Mouse (Mus musculus): ENCODE measurements around the gene Ugp2. TPM values are rescaled to one million over a fixed set of nuclear protein-coding genes. Genes with fewer than 3 reads are reported as not detected.

The Ugp2 gene
- polyA plus RNA-seq, 1 experiment: 29.9 TPM

- TF ChIP-seq POLR2A (IDR thresholded peaks at IDR 0.05; ENCODE audit: insufficient read length, low read depth) (no peak), E2F4 (IDR thresholded peaks at IDR 0.05; ENCODE audit: insufficient read depth) (no peak), POLR2AphosphoS2 (IDR thresholded peaks at IDR 0.05; ENCODE audit: insufficient read length, low read depth) (no peak), REST (IDR thresholded peaks at IDR 0.05; ENCODE audit: insufficient read depth, insufficient read length) (no peak), USF1 (IDR thresholded peaks at IDR 0.05; ENCODE audit: low read depth) (no peak), CEBPB (IDR thresholded peaks at IDR 0.05; ENCODE audit: insufficient read depth, poor library complexity, severe bottlenecking) (no peak), TCF3 (IDR thresholded peaks at IDR 0.05; ENCODE audit: insufficient read length, low read depth) (no peak)
- Histone ChIP-seq H3K4me2 (ENCODE audit: low read depth) (no peak overlapping the region), H3K4me3 (no peak overlapping the region), H3K27me3 (ENCODE audit: control insufficient read depth, insufficient read depth, insufficient read length) (no peaks in the 10 kb centered on the region), H3K79me2 (ENCODE audit: control insufficient read depth, insufficient read depth) (no peaks in the 10 kb centered on the region), H3ac (ENCODE audit: control insufficient read depth, insufficient read length) (no peak overlapping the region), H3K36me3 (ENCODE audit: control insufficient read depth, insufficient read depth) (no peaks in the 10 kb centered on the region)
Measured at GRCm38 (mm10) chr11:21403877-21404276, 32.9 kb upstream of the Ugp2 start.

GRCm38 (mm10) chr11:21402481-21403254 lies 31.7 kb upstream of the Ugp2 start:
- H3K79me2 ChIP-seq (ENCODE audit: control insufficient read depth, insufficient read depth): no peaks in the 10 kb centered on the region
- H3K36me3 ChIP-seq (ENCODE audit: control insufficient read depth, insufficient read depth): no peaks in the 10 kb centered on the region
- no peaks in the 10 kb centered on the region for H3K27me3 ChIP-seq (ENCODE audit: control insufficient read depth, insufficient read depth, insufficient read length)
- H3K4me3 ChIP-seq: no peak overlapping the region
- TF ChIP-seq SRF (IDR thresholded peaks at IDR 0.05; ENCODE audit: control insufficient read depth, insufficient read length, low read depth) (no peak), CEBPB (IDR thresholded peaks at IDR 0.05; ENCODE audit: insufficient read depth, poor library complexity, severe bottlenecking) (peak; percentile 54; the same call in 1 of the 2 replicates)
- no peak overlapping the region for H3ac ChIP-seq (ENCODE audit: control insufficient read depth, insufficient read length)
- no peak overlapping the region for H3K4me2 ChIP-seq (ENCODE audit: low read depth)

GRCm38 (mm10) chr11:21401248-21401647 lies 30.2 kb upstream of the Ugp2 start:
- no peaks in the 10 kb centered on the region for H3K36me3 ChIP-seq (ENCODE audit: control insufficient read depth, insufficient read depth)
- no peak overlapping the region for H3ac ChIP-seq (ENCODE audit: control insufficient read depth, insufficient read length)
- no peak overlapping the region for H3K4me3 ChIP-seq
- H3K27me3 ChIP-seq (ENCODE audit: control insufficient read depth, insufficient read depth, insufficient read length): no peaks in the 10 kb centered on the region
- H3K4me2 ChIP-seq (ENCODE audit: low read depth): no peak overlapping the region
- TF ChIP-seq TCF12 (IDR thresholded peaks at IDR 0.05; ENCODE audit: insufficient read depth, poor library complexity, severe bottlenecking) (no peak), MYOG (IDR thresholded peaks at IDR 0.05; ENCODE audit: control insufficient read depth in 1 of 3, insufficient read depth in 1 of 3, insufficient read length in 2 of 3, low read depth in 2 of 3) (no peak), MYOD1 (IDR thresholded peaks at IDR 0.05; ENCODE audit: control insufficient read depth in 1 of 3, insufficient read length in 2 of 3, low read depth in 2 of 3) (no peak), REST (IDR thresholded peaks at IDR 0.05; ENCODE audit: insufficient read depth, insufficient read length) (no peak), MAX (IDR thresholded peaks at IDR 0.05; ENCODE audit: low read depth) (no peak), USF1 (IDR thresholded peaks at IDR 0.05; ENCODE audit: low read depth) (no peak), CEBPB (IDR thresholded peaks at IDR 0.05; ENCODE audit: insufficient read depth, poor library complexity, severe bottlenecking) (no peak), TCF3 (IDR thresholded peaks at IDR 0.05; ENCODE audit: insufficient read length, low read depth) (no peak), POLR2AphosphoS2 (IDR thresholded peaks at IDR 0.05; ENCODE audit: insufficient read length, low read depth) (no peak), SRF (IDR thresholded peaks at IDR 0.05; ENCODE audit: control insufficient read depth, insufficient read length, low read depth) (no peak), E2F4 (IDR thresholded peaks at IDR 0.05; ENCODE audit: insufficient read depth) (no peak), POLR2A (IDR thresholded peaks at IDR 0.05; ENCODE audit: insufficient read length, low read depth) (no peak)
- H3K79me2 ChIP-seq (ENCODE audit: control insufficient read depth, insufficient read depth): no peaks in the 10 kb centered on the region

- no peaks in the 10 kb centered on the region for H3K36me3 ChIP-seq (ENCODE audit: control insufficient read depth, insufficient read depth)
- no peak overlapping the region for H3K4me3 ChIP-seq
- TF ChIP-seq TCF3 (IDR thresholded peaks at IDR 0.05; ENCODE audit: insufficient read length, low read depth) (no peak), REST (IDR thresholded peaks at IDR 0.05; ENCODE audit: insufficient read depth, insufficient read length) (no peak), CEBPB (IDR thresholded peaks at IDR 0.05; ENCODE audit: insufficient read depth, poor library complexity, severe bottlenecking) (no peak), POLR2A (IDR thresholded peaks at IDR 0.05; ENCODE audit: insufficient read length, low read depth) (no peak), USF1 (IDR thresholded peaks at IDR 0.05; ENCODE audit: low read depth) (no peak), POLR2AphosphoS2 (IDR thresholded peaks at IDR 0.05; ENCODE audit: insufficient read length, low read depth) (no peak), E2F4 (IDR thresholded peaks at IDR 0.05; ENCODE audit: insufficient read depth) (no peak), MYOD1 (IDR thresholded peaks at IDR 0.05; ENCODE audit: control insufficient read depth in 1 of 3, insufficient read length in 2 of 3, low read depth in 2 of 3) (no peak), SRF (IDR thresholded peaks at IDR 0.05; ENCODE audit: control insufficient read depth, insufficient read length, low read depth) (no peak), TCF12 (IDR thresholded peaks at IDR 0.05; ENCODE audit: insufficient read depth, poor library complexity, severe bottlenecking) (no peak), MYOG (IDR thresholded peaks at IDR 0.05; ENCODE audit: control insufficient read depth in 1 of 3, insufficient read depth in 1 of 3, insufficient read length in 2 of 3, low read depth in 2 of 3) (no peak), MAX (IDR thresholded peaks at IDR 0.05; ENCODE audit: low read depth) (no peak)
- no peak overlapping the region for H3K4me2 ChIP-seq (ENCODE audit: low read depth)
- H3K79me2 ChIP-seq (ENCODE audit: control insufficient read depth, insufficient read depth): no peaks in the 10 kb centered on the region
- H3ac ChIP-seq (ENCODE audit: control insufficient read depth, insufficient read length): no peak overlapping the region
- H3K27me3 ChIP-seq (ENCODE audit: control insufficient read depth, insufficient read depth, insufficient read length): no peaks in the 10 kb centered on the region
Measured at GRCm38 (mm10) chr11:21399186-21399681, 28.2 kb upstream of the Ugp2 start.

GRCm38 (mm10) chr11:21398464-21398863 lies 27.5 kb upstream of the Ugp2 start:
- Histone ChIP-seq H3ac (ENCODE audit: control insufficient read depth, insufficient read length) (no peak overlapping the region), H3K79me2 (ENCODE audit: control insufficient read depth, insufficient read depth) (no peaks in the 10 kb centered on the region), H3K4me2 (ENCODE audit: low read depth) (peak overlapping the region; percentile 24), H3K4me3 (no peak overlapping the region), H3K36me3 (ENCODE audit: control insufficient read depth, insufficient read depth) (no peaks in the 10 kb centered on the region), H3K27me3 (ENCODE audit: control insufficient read depth, insufficient read depth, insufficient read length) (no peaks in the 10 kb centered on the region)
- TF ChIP-seq MYOG (IDR thresholded peaks at IDR 0.05; ENCODE audit: control insufficient read depth in 1 of 3, insufficient read depth in 1 of 3, insufficient read length in 2 of 3, low read depth in 2 of 3) (no peak), E2F4 (IDR thresholded peaks at IDR 0.05; ENCODE audit: insufficient read depth) (no peak)
